Mouse (Mus musculus) c-Kit-positive CD71-negative TER-119-negative erythroid progenitor cells, embryonic 14.5 days (primary cell): Measurements from ENCODE around the gene Fgfr2.

Experiments
- DNase-seq: peaks from one replicate; pipeline ENCODE4 v3.0.0-alpha.2; 2013; ENCODE audit warnings: low read depth

The Fgfr2 gene

GRCm38 (mm10) chr7:130969076-130969475 lies 2154.1 kb downstream of the Fgfr2 start:
- DNase-seq: no peak

GRCm38 (mm10) chr7:130968537-130968936 lies 2154.6 kb downstream of the Fgfr2 start:
- DNase-seq: no peak

- DNase-seq: no peak
These were observed 2155.2 kb downstream of the Fgfr2 start for GRCm38 (mm10) chr7:130967901-130968300.

- no peak for DNase-seq
These were observed 2156.3 kb downstream of the Fgfr2 start for GRCm38 (mm10) chr7:130966876-130967275.

GRCm38 (mm10) chr7:130966451-130966850 lies 2156.7 kb downstream of the Fgfr2 start:
- no peak for DNase-seq

GRCm38 (mm10) chr7:130965909-130966365 lies 2157.2 kb downstream of the Fgfr2 start:
- no peak for DNase-seq

GRCm38 (mm10) chr7:130965396-130965795 lies 2157.8 kb downstream of the Fgfr2 start:
- DNase-seq: no peak

- no peak for DNase-seq
These were observed 2158.5 kb downstream of the Fgfr2 start for GRCm38 (mm10) chr7:130964686-130965085.

GRCm38 (mm10) chr7:130961429-130961828 lies 2161.7 kb downstream of the Fgfr2 start:
- no peak for DNase-seq

- no peak for DNase-seq
These were observed 2163.3 kb downstream of the Fgfr2 start for GRCm38 (mm10) chr7:130959868-130960267.

GRCm38 (mm10) chr7:130958551-130958950 lies 2164.6 kb downstream of the Fgfr2 start:
- no peak for DNase-seq

- no peak for DNase-seq
These were observed 2169.0 kb downstream of the Fgfr2 start for GRCm38 (mm10) chr7:130954177-130954601.

GRCm38 (mm10) chr7:130953376-130953775 lies 2169.8 kb downstream of the Fgfr2 start:
- DNase-seq: no peak

GRCm38 (mm10) chr7:130951004-130951403 lies 2172.1 kb downstream of the Fgfr2 start:
- no peak for DNase-seq

- no peak for DNase-seq
These were observed 2172.7 kb downstream of the Fgfr2 start for GRCm38 (mm10) chr7:130950482-130950881.

- no peak for DNase-seq
These were observed 2173.8 kb downstream of the Fgfr2 start for GRCm38 (mm10) chr7:130949331-130949751.

- no peak for DNase-seq
These were observed 2174.5 kb downstream of the Fgfr2 start for GRCm38 (mm10) chr7:130948563-130949208.

GRCm38 (mm10) chr7:130946303-130946702 lies 2176.8 kb downstream of the Fgfr2 start:
- DNase-seq: no peak

- DNase-seq: no peak
These were observed 2177.4 kb downstream of the Fgfr2 start for GRCm38 (mm10) chr7:130945730-130946129.

- DNase-seq: no peak
These were observed 2178.2 kb downstream of the Fgfr2 start for GRCm38 (mm10) chr7:130944766-130945475.

- peak; percentile 20 for DNase-seq
These were observed 2179.8 kb downstream of the Fgfr2 start for GRCm38 (mm10) chr7:130943280-130943895.

GRCm38 (mm10) chr7:130940733-130941132 lies 2182.4 kb downstream of the Fgfr2 start:
- no peak for DNase-seq

- no peak for DNase-seq
These were observed 2184.3 kb downstream of the Fgfr2 start for GRCm38 (mm10) chr7:130938896-130939295.
